ENCODE assay signal across 8 mouse cellular contexts in genomic region chr7:98344361-98344760, GRCm38 (mm10). TPM values are rescaled to one million over a fixed set of nuclear protein-coding genes. Genes with fewer than 3 reads are reported as not detected.
A peak's percentile ranks its signal among the peaks of the same experiment; 100 is the strongest.
DNase-seq lines count a peak whose midpoint lies in the region; ATAC-seq and TF ChIP-seq lines count a peak whose summit lies in the region.

No protein-coding gene starts in this region.

- WGBS in cerebellum, adult 2 months: 31% methylated on average over 3 of the region's 3 CpGs
- WGBS in midbrain, embryonic 16.5 days: 35% methylated on average over 3 of the region's 3 CpGs

- H3K27ac ChIP-seq in cerebellum, adult 2 months (ENCODE audit: insufficient read depth, low read length): no peak overlapping the region
- H3K27ac ChIP-seq in midbrain, embryonic 16.5 days (ENCODE audit: low read length): no peak overlapping the region

- H3K4me3 ChIP-seq in cerebellum, adult 2 months (replicated peaks; ENCODE audit: insufficient read depth, low read depth, low read length): no peak overlapping the region
- H3K4me3 ChIP-seq in midbrain, embryonic 16.5 days (ENCODE audit: low read depth, low read length): no peak overlapping the region

- H3K4me2 ChIP-seq in midbrain, embryonic 16.5 days (ENCODE audit: low read length): no peak overlapping the region

- H3K4me1 ChIP-seq in cerebellum, adult 2 months (ENCODE audit: control insufficient read depth, insufficient read depth, low read length): no peaks in the 10 kb centered on the region
- H3K4me1 ChIP-seq in midbrain, embryonic 16.5 days (ENCODE audit: control insufficient read depth, insufficient read depth, low read length): peaks cover 4% of the 10 kb centered on the region; the same call in 1 of the 2 replicates

- TF ChIP-seq CTCF in cerebellum, adult 2 months (IDR thresholded peaks at IDR 0.05; ENCODE audit: borderline replicate concordance, insufficient read depth, low read depth, low read length): peak; percentile 55; the same call in 1 of the 2 replicates

- H3K9ac ChIP-seq in midbrain, embryonic 16.5 days (ENCODE audit: low read depth, low read length): no peak overlapping the region

- no peaks in the 10 kb centered on the region; the same call in 1 of the 2 replicates for H3K27me3 ChIP-seq in cerebellum, adult 2 months (ENCODE audit: control insufficient read depth, insufficient read depth, low read length)
- no peaks in the 10 kb centered on the region; the same call in 1 of the 2 replicates for H3K27me3 ChIP-seq in midbrain, embryonic 16.5 days (ENCODE audit: control insufficient read depth, insufficient read depth, low read depth, low read length)

- DNase-seq in cerebellum, adult 2 months: peak in 1 of 2 experiments; percentile 40
- no peak for DNase-seq in cerebellum, adult 11 months
- peak; percentile 66 for DNase-seq in kidney, postnatal 10 days
- no peak for DNase-seq in kidney, adult 11 months
- peak; percentile 34 for DNase-seq in T-cell, adult 2 months (ENCODE audit: low spot score)

- no peaks in the 10 kb centered on the region for H3K36me3 ChIP-seq in midbrain, embryonic 16.5 days (ENCODE audit: control insufficient read depth, insufficient read depth, low read length)

- TF ChIP-seq POLR2A in cerebellum, adult 2 months (IDR thresholded peaks at IDR 0.05; ENCODE audit: borderline replicate concordance, insufficient read depth, low read length): no peak

- no peaks in the 10 kb centered on the region for H3K9me3 ChIP-seq in midbrain, embryonic 16.5 days (replicated peaks; ENCODE audit: control insufficient read depth, low read length, poor library complexity, severe bottlenecking)

- peak; percentile 65 for ATAC-seq in granulocyte monocyte progenitor cell, adult 5-6 weeks (replicated peaks; ENCODE audit: poor library complexity, severe bottlenecking)
- peak; percentile 50; the same call in 1 of the 2 replicates for ATAC-seq in monocyte, adult 5-6 weeks (replicated peaks; ENCODE audit: insufficient number of reproducible peaks, low FRiP score, low TSS enrichment, poor library complexity, severe bottlenecking)
- ATAC-seq in midbrain, embryonic 16.5 days: no peak

RNA-seq across cellular contexts. Expression of gene Tsku, which starts 16.8 kb away (rescaled TPM):
- 1.7 and 1.9 TPM in 2 replicates for polyA plus RNA-seq in cerebellum, adult 2 months (2012; rRNA removed)
- total RNA-seq in granulocyte monocyte progenitor cell, adult 5-6 weeks (2014; fragmentation: Nextera tagmentation): 0.43 TPM in 1 of 2 replicates, not detected in the other
- not detected in 2 replicates for total RNA-seq in granulocyte monocyte progenitor cell, adult 5-6 weeks (2017)
- not detected in 3 replicates for total RNA-seq in monocyte, adult 5-6 weeks (2017)
- polyA plus RNA-seq in midbrain, embryonic 16.5 days (2015; fragmentation: Nextera tagmentation; extraction: Ambion mirVana): 7.0 and 8.0 TPM in 2 replicates

RNA-seq across cellular contexts. Expression of gene Acer3, which starts 23.4 kb away (rescaled TPM):
- polyA plus RNA-seq in cerebellum, adult 2 months (2012; rRNA removed): 11.5 and 11.8 TPM in 2 replicates
- 42.7 and 49.6 TPM in 2 replicates for total RNA-seq in granulocyte monocyte progenitor cell, adult 5-6 weeks (2014; fragmentation: Nextera tagmentation)
- total RNA-seq in granulocyte monocyte progenitor cell, adult 5-6 weeks (2017): 42.1 and 48.8 TPM in 2 replicates
- 111 to 164 TPM (median 121 TPM) in 3 replicates for total RNA-seq in monocyte, adult 5-6 weeks (2017)
- 20.6 and 22.5 TPM in 2 replicates for polyA plus RNA-seq in midbrain, embryonic 16.5 days (2015; fragmentation: Nextera tagmentation; extraction: Ambion mirVana)

Comparison
In these comparisons a context has a peak if more than half of its experiments do, and no peak if none do; other contexts are left out.
1. DNase-seq: peak in kidney, postnatal 10 days (single experiment) and T-cell, adult 2 months (single experiment); none in cerebellum, adult 11 months (single experiment) and kidney, adult 11 months (single experiment).